8 mouse cellular contexts compared by ENCODE assay signal in the genomic region with DNA sequence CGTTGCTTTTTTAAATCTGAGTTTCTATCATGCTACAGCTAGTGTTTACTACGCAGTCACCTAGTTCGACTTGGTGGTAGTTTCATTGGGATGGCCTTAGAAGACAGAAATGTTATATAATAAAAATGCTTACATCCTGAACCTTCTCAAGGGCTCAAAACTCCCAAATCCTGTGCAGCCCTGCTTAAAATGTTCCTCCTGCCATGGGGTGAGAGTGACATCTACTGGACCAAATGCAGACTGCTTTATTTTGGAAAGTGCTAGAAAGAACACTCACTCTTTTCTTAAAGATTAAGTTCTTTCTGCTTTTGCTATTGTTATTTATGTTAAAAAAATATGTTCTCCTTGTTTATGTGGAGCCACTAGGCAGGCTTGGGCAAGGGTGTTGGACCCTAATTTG.
DNase-seq lines count a peak whose midpoint lies in the region; ATAC-seq lines count a peak whose summit lies in the region.

No protein-coding gene starts in this region.

- peak; percentile 12 for DNase-seq in hindbrain, embryonic 10.5 days (ENCODE audit: low spot score)
- DNase-seq in 3T3-L1 (ENCODE audit: low read depth, low spot score) = peak; percentile 61
- peak; percentile 31 for DNase-seq in Muller cell, postnatal 12 days (ENCODE audit: inconsistent ontology term)
- peak; percentile 54 for DNase-seq in embryo, embryonic 11 days
- DNase-seq in layer of hippocampus, adult 9-10 months (ENCODE audit: low spot score) = peak; percentile 15
- DNase-seq in c-Kit-positive CD71-positive TER-119-positive erythroid progenitor cells, embryonic 14.5 days (ENCODE audit: low spot score) = no peak

- ATAC-seq in hindbrain, embryonic 13.5 days (ENCODE audit: low FRiP score) = no peak
- peak; percentile 56 for ATAC-seq in midbrain, embryonic 15.5 days (replicated peaks)

- peaks cover 41% of the 10 kb centered on the region for H3K27me3 ChIP-seq in hindbrain, embryonic 10.5 days (ENCODE audit: insufficient read depth, poor library complexity, severe bottlenecking)
- H3K27me3 ChIP-seq in hindbrain, embryonic 13.5 days = peaks cover 10% of the 10 kb centered on the region; the same call in 1 of the 2 replicates
- peaks cover 8% of the 10 kb centered on the region; the same call in 1 of the 2 replicates for H3K27me3 ChIP-seq in midbrain, embryonic 15.5 days (replicated peaks)

- no peak overlapping the region for H3K4me3 ChIP-seq in hindbrain, embryonic 10.5 days
- no peak overlapping the region for H3K4me3 ChIP-seq in hindbrain, embryonic 13.5 days
- H3K4me3 ChIP-seq in midbrain, embryonic 15.5 days = no peak overlapping the region

- H3K4me2 ChIP-seq in hindbrain, embryonic 13.5 days = no peak overlapping the region
- H3K4me2 ChIP-seq in midbrain, embryonic 15.5 days = no peak overlapping the region

- no peaks in the 10 kb centered on the region for H3K9me3 ChIP-seq in hindbrain, embryonic 10.5 days
- no peaks in the 10 kb centered on the region for H3K9me3 ChIP-seq in hindbrain, embryonic 13.5 days
- H3K9me3 ChIP-seq in midbrain, embryonic 15.5 days = no peaks in the 10 kb centered on the region

- WGBS in hindbrain, embryonic 10.5 days = 64% methylated on average over 3 of the region's 3 CpGs
- 65% methylated on average over 3 of the region's 3 CpGs for WGBS in hindbrain, embryonic 13.5 days
- WGBS in midbrain, embryonic 15.5 days = 64% methylated on average over 3 of the region's 3 CpGs

- H3K27ac ChIP-seq in hindbrain, embryonic 10.5 days = no peak overlapping the region
- H3K27ac ChIP-seq in hindbrain, embryonic 13.5 days = no peak overlapping the region
- no peak overlapping the region for H3K27ac ChIP-seq in midbrain, embryonic 15.5 days

- H3K4me1 ChIP-seq in hindbrain, embryonic 10.5 days (replicated peaks) = no peaks in the 10 kb centered on the region
- no peaks in the 10 kb centered on the region for H3K4me1 ChIP-seq in hindbrain, embryonic 13.5 days (replicated peaks)
- no peaks in the 10 kb centered on the region for H3K4me1 ChIP-seq in midbrain, embryonic 15.5 days

- H3K36me3 ChIP-seq in hindbrain, embryonic 10.5 days = no peaks in the 10 kb centered on the region
- H3K36me3 ChIP-seq in hindbrain, embryonic 13.5 days = no peaks in the 10 kb centered on the region
- no peaks in the 10 kb centered on the region for H3K36me3 ChIP-seq in midbrain, embryonic 15.5 days (replicated peaks)

- no peak overlapping the region for H3K9ac ChIP-seq in hindbrain, embryonic 13.5 days
- H3K9ac ChIP-seq in midbrain, embryonic 15.5 days = no peak overlapping the region
